Mouse (Mus musculus): ENCODE data around the gene Mark3.

- TF ChIP-seq POLR2AphosphoS2 (IDR thresholded peaks at IDR 0.05; ENCODE audit: low read depth, low read length), result no peak
- no peak for TF ChIP-seq EP300 (IDR thresholded peaks at IDR 0.05; ENCODE audit: low read length)
Measured at GRCm38 (mm10) chr12:111562276-111562814, 12.0 kb upstream of the Mark3 start.
